Mouse (Mus musculus) heart, postnatal 10 days (tissue): ENCODE data around the gene Cbl. TPM values are rescaled to one million over a fixed set of nuclear protein-coding genes. Genes with fewer than 3 reads are reported as not detected.

Experiments used
- DNase-seq, 2 experiments: peaks; one replicate each; pipeline ENCODE4 v3.0.0; 2021
- intact Hi-C: fragments of 180-260 bp; cut with DNase I; formaldehyde crosslinking; loops from one replicate; pipeline ENCODE4 v1.15.1; 2025
- total RNA-seq, 2 experiments: library from RNA; stranded (reverse); gene quantifications; 2 replicates each; pipeline ENCODE4 v1.2.3; 2021

The Cbl gene
- total RNA-seq, result 10 to 100 TPM; 30.9 to 31.3 TPM

DNA sequence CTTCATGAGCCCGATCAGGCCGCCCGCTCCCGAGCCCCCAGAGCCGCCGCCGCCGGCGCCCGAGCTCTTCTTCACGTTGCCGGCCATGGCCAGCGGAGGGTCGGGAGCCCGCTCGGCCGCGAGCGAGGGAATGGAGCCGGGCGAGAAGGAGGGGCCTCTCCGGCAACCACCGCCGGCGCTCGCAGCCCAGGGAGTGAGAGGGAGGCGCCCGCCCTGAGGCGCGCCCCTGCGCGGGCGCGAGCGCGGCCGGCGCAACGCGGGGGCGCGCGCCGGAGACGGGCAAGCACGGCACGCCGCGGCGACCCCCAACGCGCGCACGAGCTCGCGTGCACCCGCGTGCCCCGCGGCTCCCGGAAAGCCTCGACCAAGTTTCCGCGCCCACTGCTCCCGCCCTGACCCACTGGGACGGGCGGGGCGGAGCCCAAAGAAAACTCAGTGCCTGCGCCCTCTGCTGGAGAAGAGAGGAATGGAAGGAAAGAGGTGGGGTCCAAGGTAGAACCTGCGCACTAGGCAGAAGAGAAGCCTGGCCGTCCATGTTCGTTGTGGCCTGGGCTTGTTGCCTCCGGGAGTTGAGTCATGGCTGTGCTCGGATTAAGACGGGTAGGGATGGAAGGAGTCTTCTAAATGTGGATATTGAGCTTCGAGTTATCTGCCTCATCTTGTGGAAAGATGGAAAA lies at the start of gene Cbl:
Gene Cbl (minus strand): TSS at position 248 of the 677 bp plus-strand sequence.
- intact Hi-C loops, result loop anchor here (1.0 to 10.0 kb wide), 3 partner anchors 61 to 249 kb away; no protein-coding TSS in a partner anchor
- peak; percentile 100 for DNase-seq

DNA sequence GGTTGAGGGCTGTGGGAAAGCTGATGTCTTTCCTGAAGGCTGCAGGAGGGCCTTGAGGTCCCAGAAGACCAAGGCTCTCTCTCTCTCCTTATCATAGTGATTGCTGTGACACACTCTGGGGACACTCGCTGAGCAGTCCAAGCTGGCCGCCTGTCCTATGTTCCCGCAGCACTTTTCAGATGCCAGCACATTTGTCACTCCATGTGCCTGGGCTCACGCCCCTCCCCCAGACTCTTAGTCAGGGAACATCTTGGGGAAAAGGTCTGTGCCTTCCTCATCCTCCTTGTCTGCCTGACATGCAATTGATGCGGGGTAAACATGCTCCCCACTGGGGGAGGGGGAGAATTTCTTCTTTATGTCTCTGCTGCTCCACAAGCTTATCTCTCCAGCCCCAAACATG lies 49.3 kb upstream of the Cbl start:
- DNase-seq, result peak in 1 of 2 experiments; percentile 27
- intact Hi-C loops, result no loop called here

DNA sequence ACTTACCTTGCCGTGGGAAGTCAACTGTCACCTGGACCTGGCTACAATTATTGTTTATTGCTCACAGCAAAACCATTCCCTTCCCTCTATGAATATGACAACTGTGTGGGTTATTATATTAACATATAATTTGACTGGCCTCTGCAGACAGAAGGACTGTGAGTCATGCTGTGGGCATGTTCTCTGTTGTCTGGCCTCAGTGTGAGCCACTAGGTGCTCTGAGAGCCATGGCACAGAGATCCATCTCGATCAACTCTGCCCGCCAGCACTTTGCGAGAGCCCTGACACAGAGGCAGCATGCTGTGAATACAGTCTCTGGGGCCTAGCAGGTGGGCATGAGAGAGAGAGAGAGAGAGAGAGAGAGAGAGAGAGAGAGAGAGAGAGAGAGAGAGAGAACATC lies 36.1 kb upstream of the Cbl start:
- no peak for DNase-seq
- intact Hi-C loops, result loop anchor here (2.0 kb wide), 1 partner anchor 19 kb away; the partner anchor contains the start of gene Pdzd3

DNA sequence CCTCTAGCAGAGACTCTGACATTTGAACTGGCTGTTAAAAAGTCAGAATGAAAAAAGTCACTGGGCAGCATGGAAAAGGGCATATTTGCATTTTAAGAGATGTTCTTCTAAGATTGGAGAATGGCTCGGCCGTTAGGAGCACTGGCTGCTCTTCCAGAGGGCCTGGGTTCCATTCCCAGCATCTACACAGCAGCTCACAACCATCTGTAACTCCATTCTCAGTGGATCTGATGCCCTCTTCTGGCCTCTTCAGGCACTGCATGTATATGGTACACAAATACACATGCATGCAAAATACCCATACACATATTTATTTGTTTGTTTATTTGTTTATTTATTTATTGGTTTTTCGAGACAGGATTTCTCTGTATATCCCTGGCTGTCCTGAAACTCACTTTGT lies 35.2 kb upstream of the Cbl start:
- peak in 1 of 2 experiments; percentile 49 for DNase-seq
- intact Hi-C loops, result loop anchor here (2.0 kb wide), 1 partner anchor 18 kb away; the partner anchor contains the start of gene Pdzd3

DNA sequence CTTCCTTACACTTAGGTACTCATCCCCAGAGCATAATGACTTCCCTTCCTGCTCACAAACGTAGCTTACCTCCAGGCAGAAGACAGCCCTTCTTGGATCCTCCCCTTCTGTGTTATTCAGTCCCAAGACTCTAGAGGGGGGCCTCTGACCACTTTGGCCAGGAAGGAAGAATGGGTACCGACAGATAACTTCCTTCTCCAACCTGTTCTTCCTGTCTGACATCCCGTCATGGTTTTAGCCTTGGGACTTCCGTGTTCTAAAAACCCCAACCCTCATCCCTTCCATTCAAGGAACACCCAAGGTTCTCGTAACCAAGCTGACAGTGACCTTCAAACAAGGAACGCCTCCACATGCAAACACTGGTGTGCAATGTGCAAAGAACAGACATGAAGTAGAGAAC lies 34.6 kb upstream of the Cbl start, which contains the start of gene Nlrx1:
Gene Nlrx1 (minus strand): TSS at position 168 of the 400 bp plus-strand sequence.
- no peak for DNase-seq
- intact Hi-C loops, result loop anchor here (1.0 to 2.0 kb wide), 2 partner anchors 18 to 36 kb away; partner anchors contain the start of gene Pdzd3

DNA sequence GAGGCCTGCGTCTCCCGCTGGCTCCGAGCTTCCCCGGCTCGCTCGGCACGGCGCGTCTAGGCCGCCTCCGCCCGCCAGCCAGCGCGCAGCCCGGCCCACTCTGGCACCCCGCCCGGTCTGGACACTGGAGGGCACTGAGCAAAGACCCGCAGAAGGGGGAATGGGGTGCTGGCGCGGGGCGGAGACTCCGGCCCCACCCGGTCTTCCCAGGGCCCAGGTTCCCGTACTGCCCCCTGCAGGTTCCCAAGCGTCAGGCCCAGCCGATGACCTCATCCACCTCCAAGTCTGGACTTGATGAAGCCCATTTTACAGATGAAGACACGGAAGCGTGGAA lies 34.1 kb upstream of the Cbl start:
- DNase-seq, result peak; percentile 91 to 94
- intact Hi-C loops, result loop anchor here (1.0 to 2.0 kb wide), 2 partner anchors 17 to 36 kb away; partner anchors contain the start of gene Pdzd3

DNA sequence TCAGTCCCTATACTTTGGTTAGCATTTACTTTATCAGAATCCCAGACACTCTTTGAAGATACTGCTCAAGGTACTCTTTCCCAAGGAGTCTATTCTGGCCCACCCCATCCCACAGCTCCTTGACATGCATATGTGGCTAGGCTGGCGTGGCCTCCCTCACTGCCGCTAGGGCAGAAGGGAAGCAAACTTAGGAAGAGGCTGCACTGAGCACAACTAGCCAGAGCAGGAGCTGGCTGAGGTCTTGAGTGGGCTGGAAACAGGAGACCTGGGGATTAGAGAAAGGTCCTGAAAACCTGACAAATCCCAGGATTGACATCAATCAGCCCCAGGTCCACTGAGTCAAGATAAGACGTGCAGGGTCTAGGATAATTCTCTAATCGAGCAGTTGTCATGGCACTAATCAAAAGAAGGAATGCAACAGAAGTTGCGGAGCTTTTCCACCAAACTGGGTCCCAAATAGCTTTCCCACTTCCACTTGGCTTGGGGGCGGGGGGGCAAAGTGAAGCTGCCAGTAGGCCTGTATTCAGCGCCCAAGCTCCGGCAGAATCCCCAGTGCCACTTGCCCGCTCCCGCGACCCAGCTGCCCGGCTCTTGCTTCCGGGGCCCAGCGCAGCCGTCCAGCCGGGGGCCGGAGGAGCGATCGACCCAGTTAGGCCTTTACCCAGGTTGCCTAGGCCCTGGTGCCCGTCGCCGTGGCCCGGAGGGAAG lies 33.6 kb upstream of the Cbl start:
- intact Hi-C loops, result loop anchor here (1.0 to 2.0 kb wide), 2 partner anchors 17 to 37 kb away; partner anchors contain the start of gene Pdzd3
- DNase-seq, result peak; percentile 31 to 60

DNA sequence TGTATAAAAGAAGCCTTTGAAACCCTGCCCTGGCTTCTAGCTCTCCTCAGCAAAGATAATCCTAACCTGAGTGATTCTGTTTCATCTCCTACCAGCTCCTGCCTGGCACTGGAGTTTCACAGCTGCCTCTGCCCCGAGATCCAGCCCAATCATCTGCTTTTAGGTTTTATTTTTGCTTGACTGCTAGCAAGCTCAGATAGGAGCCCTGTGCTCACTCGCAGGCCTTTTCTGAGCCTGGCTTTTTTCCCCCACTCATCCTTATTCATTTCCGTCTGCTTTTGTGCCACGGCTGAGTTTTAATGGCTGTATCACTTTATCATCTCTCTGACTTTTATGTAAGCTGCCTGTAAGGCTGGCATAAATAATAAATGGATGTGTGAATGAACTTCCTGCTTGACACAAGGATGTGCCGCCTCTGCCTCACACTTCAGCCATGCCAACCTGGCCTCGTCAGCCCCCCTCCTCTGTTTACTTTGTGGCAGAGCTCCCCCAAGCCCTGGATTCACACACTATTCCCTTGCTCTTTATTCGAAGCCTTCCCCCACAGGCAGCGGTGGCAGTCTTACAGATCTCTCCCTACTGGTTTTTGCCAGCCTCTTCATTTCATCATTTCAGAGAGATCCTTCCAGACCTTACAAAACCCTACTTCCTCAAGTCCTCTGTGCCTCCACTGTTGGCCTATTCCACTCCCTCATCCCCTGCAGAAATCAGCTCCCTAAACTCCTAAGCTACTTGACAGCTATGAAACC lies 32.8 kb upstream of the Cbl start:
- intact Hi-C loops, result no loop called here
- no peak for DNase-seq

DNA sequence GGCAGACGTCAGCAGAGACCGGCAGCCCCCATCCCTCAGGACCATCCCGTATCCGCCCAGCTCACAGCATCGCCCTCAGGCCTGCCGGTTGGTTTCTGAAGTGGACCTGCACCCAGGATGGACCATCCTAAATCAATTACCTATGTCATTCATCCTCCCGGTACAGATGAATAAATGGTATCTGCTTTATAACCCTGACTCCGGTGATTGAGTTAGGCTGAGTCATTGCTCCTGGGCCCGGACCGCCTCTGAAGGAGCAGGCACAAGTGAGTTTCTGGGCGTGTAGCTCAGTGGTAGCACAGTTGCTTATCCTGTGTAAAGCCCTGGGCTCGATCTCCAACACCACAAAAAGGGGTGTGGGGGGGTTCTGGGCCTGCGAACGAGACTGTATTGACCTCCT lies 27.5 kb upstream of the Cbl start:
- intact Hi-C loops, result no loop called here
- no peak for DNase-seq

DNA sequence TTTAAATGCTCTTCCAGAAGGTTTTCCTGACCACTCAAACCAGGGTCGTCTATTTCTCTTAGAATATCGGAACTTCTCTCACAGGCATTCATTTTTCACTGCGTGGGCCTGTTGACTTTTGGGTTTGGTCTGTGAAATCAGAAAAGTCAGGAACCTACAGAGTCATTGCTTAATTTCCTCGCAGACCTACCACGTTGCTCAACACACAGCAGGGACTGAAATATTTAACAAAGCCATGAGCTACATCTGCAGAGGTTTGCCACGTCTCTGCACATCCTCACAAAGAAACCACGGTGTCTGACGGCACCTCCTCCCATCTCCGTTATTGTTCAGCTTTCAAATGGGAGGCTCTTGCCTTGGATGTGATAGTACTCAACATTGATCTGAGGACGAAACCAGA lies 25.2 kb upstream of the Cbl start:
- DNase-seq, result no peak
- intact Hi-C loops, result no loop called here

DNA sequence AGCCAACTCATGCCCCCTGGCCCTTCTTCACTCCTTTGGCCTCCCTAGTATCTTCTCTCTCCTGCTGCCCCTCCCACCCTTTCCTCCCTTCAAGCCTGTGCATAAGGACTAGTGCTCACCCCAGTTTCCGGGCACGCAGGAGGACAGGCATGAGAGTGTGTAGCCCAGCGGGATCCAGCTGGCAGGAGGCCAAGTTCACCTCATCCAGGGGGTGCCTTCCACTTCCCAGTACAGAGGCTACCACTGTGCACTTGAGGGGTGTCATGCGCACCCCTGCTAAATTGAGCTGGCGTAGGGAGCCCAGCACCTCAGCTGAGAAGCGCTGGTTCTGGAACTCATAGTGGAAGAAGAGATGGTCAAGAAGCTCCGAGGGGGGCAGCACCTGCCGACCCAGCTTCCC lies 22.4 kb upstream of the Cbl start:
- DNase-seq, result no peak
- intact Hi-C loops, result no loop called here

DNA sequence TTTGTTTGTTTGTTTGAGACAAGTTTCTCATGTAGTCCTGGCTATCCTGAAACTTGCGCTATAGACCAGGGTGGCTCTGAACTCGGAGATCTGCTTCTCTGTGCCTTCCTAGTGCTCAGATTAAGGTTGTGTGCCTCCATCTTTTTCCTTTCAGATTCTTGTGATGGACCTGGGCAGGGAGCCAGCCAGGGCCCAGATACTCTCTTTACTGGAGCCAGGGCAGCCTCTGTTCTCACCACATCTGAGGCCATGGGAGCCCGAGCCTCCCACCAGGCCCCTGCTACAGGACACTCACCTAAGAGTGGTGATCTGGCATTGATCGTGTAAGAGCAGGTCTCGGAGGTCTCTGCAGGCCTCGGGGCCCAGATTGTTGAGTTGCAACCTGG lies 21.3 kb upstream of the Cbl start:
- DNase-seq, result no peak
- intact Hi-C loops, result no loop called here

DNA sequence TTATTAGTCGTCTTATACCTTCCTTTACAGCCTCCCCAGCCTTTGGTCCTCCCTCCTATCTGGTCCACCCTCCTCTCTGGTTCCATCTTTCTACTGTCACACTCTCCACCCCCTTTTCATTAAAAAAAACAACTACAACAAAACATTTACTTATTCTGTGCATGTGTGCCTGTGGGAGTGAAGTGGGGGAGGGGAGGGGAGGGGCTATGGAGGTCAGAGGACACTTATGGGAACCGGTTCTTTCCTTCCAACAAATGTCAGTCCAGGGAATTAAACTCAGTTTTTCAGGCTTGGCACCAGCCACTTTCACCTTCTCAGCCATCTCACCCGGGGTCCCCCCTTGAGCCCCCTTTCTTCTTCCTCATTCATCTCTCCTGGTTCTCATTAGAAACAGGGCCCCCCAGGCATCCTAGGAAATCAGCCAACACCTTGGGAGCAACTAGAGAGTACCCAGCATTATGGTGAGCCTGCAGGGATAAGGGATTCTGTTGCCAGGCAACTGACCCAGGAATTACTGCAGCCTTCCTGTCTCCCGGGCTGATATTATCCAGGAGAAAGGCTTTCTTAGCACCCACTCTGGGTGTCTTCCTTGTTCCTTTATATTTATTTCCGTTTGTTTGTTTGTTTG lies 20.8 kb upstream of the Cbl start:
- intact Hi-C loops, result no loop called here
- no peak for DNase-seq

DNA sequence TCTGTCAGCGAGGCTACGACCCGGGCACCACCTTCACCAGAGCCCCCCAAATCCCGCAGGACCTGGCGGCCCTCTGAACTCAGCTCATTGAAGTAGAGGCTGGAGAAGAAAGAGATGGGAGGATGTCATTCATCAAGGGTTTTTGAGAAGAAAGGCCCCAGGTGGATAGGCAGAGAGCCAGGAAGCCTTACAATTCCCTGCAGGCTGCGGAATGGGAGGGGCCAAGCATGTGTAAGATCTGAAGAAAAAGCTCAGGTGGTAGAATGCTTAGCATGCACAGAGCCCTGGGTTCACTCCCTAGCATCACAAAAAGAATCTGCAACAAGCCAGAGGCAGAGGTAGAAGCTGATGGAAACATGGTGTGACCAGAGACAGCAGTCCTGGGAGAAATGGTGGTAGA lies 19.6 kb upstream of the Cbl start:
- no peak for DNase-seq
- intact Hi-C loops, result no loop called here

DNA sequence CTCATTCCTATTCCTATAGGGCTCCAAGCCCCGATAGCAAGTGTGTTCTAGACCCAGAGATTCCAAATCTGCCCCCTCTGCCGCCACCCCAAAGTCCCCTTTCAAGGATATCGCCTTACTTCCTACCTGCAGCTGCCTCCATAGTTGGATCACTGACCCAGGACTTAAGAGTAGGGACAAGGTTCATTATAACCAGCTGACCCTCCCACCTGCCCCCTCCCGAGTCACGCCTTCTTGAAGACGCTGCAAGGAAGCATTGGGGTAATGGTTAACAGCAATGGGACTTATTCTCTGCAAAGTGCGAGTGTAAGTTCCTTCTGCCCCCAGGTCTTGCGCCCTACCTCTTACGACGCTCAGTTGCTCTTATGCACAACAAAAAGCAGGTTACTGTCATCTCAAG lies 17.5 kb upstream of the Cbl start, which contains the start of gene Pdzd3:
Gene Pdzd3 (minus strand): TSS at position 158 of the 400 bp plus-strand sequence.
- no peak for DNase-seq
- intact Hi-C loops, result loop anchor here (2.0 kb wide), 1 partner anchor 17 kb away; the partner anchor contains the start of gene Nlrx1

DNA sequence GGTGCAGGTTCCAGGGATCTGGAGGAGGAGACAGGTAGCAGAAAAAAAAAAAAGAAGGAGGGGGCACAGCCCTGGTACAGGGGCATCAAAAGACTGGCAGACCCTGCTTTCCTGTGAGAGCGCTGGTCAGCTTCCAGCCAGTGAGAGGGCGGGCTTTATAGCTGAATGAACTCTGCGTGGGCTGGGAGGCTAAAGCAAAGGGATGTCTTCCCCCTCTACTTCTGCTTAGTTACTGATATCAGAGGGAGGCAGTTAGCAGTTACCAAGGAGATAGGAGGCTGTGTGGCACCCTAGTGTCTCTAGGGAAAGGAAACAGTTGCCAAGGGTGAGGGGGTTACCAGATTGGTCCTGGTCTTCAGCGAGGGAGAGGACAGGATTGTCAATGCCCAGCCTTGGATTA lies 16.6 kb upstream of the Cbl start:
- intact Hi-C loops, result loop anchor here (2.0 kb wide), 1 partner anchor 18 kb away; the partner anchor contains the start of gene Nlrx1
- DNase-seq, result no peak

DNA sequence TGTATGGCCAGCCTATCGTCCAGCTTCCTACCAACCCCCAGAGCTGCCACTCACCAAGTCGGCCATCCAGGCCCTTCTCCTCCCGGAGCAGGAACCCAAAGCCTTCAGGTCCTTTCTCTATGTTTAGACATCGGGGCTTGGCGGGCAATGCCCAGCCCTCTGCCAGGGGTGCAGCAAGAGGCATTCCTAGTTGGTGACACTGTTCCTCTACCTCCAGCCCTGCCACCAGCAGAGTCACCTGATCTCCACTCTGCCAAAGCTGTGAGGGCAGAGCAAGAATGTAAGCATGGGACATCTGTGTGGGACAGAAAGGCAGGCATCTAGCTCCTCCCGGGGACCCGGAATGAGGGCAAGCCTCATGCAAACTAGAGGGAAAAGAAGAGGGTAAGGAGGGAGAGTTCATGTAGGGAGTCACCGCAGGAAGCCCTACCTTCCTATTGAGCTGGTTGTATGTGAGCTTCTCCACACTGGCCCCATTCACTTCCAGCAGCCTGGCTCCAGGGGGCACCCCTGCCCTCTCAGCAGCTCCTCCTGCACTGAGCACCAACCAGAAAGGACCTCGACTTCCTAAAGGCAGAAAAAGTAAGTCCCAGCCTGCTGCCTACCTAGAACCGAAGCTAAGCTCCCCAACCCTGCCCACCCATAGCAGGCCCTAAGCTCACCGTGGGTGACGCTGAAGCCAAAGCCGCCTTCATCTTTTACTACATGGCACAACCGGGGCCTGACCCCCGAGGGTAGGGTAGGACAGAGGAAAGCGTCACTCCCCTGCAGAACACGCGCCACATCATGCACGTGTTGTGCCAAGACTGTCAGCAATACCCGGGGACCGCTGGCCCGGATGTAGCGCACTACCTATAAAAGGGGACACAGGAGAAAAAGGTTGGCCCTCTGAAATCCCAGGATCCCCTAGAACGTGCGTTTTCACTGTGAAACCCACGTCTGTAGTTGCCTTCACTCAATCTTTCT lies 15.6 kb upstream of the Cbl start:
- intact Hi-C loops, result loop anchor here (2.0 to 5.0 kb wide), 2 partner anchors 19 to 143 kb away; partner anchors contain the start of gene Nlrx1
- peak; percentile 79 to 83 for DNase-seq

DNA sequence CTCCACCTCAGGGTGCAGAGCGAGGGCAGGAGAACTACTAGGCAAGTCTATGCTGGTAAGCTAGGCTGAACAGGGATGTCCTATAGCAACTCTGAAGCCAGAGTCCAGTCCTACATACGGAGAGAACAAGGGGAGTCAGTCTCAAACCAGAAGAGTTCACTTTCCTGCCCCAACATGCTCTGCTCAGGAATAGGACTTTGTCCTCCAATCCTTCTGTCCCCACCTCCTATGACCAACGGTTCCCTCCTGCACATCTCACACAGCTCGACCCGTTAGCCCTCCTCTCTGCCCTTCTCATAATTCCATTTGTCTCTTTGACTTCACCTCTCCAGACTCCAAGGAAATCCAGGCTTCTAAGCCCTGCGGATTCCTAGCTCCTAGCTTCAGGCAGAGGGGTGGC lies 14.1 kb upstream of the Cbl start:
- DNase-seq, result no peak
- intact Hi-C loops, result loop anchor here (5.0 kb wide), 1 partner anchor 144 kb away; no protein-coding TSS in a partner anchor

DNA sequence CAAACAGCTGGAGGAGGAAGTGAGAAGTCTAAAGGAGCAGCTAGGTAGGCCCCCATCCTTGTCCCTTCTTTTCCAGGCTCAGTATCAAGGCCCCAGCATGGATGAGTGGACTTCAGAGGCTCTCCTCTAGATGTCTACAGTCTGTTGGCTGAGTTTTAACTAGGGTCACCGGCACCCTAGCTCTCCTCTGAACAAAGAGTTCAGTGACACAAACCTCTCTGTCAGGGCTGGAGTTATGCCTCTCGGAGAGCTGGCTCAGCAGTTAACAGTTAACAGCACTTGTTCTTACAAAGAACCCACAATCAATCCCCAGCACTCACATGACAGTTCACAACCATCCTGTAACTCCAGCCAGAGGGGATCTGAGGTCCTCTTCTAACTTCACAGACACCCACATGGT lies 9.8 kb upstream of the Cbl start:
- intact Hi-C loops, result no loop called here
- no peak for DNase-seq
